Mouse (Mus musculus) E14TG2a.4 (cell line): ENCODE measurements around the gene Vps13c.

Experiments
- H3K27me3 ChIP-seq: 2 replicates; pipeline ENCODE4 v1.6.1; 2014; ENCODE audit warnings: low read length, control low read depth; ENCODE audit not compliant: insufficient read depth
- H3K36me3 ChIP-seq: 2 replicates; pipeline ENCODE4 v1.6.1; 2014; ENCODE audit warnings: low read length, control low read depth; ENCODE audit not compliant: insufficient read depth
- H3K4me1 ChIP-seq: replicated peaks from 2 replicates; pipeline ENCODE4 v1.6.1; 2014; ENCODE audit warnings: low read depth, low read length, control low read depth
- H3K4me3 ChIP-seq: replicated peaks from 2 replicates; pipeline ENCODE4 v1.5.1; 2014; ENCODE audit warnings: mild to moderate bottlenecking, low read length
- H3K9me3 ChIP-seq: 2 replicates; pipeline ENCODE4 v1.6.1; 2014; ENCODE audit warnings: low read length, control low read depth
- CTCF ChIP-seq: conservative IDR thresholded peaks from 2 replicates; pipeline ENCODE4 v1.5.1; 2014; ENCODE audit warnings: low read length
- NANOG ChIP-seq: IDR thresholded peaks from 2 replicates; pipeline ENCODE4 v1.6.1; 2014; ENCODE audit warnings: borderline replicate concordance, low read length, mixed read lengths
- POU5F1 ChIP-seq: IDR thresholded peaks from 2 replicates; pipeline ENCODE4 v1.6.1; 2014; ENCODE audit warnings: low read length, borderline replicate concordance

Gene Vps13c

GRCm38 (mm10) chr9:67823131-67823530, 17.1 kb upstream of the Vps13c start:
- no peaks in the 10 kb centered on the region for H3K36me3 ChIP-seq
- no peak overlapping the region for H3K4me3 ChIP-seq
- no peak for TF ChIP-seq NANOG
- no peak for TF ChIP-seq CTCF
- no peak for TF ChIP-seq POU5F1
- peaks cover 8% of the 10 kb centered on the region for H3K4me1 ChIP-seq
- H3K27me3 ChIP-seq, result peaks cover 4% of the 10 kb centered on the region; the same call in 1 of the 2 replicates
- peaks cover 6% of the 10 kb centered on the region for H3K9me3 ChIP-seq

- Histone ChIP-seq H3K27me3 (peaks cover 22% of the 10 kb centered on the region), H3K4me3 (no peak overlapping the region), H3K4me1 (peaks cover 8% of the 10 kb centered on the region), H3K36me3 (no peaks in the 10 kb centered on the region), H3K9me3 (peaks cover 6% of the 10 kb centered on the region)
- TF ChIP-seq POU5F1 (no peak), CTCF (peak; percentile 68)
Observed at GRCm38 (mm10) chr9:67825527-67825926, 14.7 kb upstream of the Vps13c start.

GRCm38 (mm10) chr9:67828182-67828581, 12.0 kb upstream of the Vps13c start:
- Histone ChIP-seq H3K9me3 (peaks cover 6% of the 10 kb centered on the region), H3K27me3 (peaks cover 41% of the 10 kb centered on the region), H3K4me3 (no peak overlapping the region), H3K4me1 (peaks cover 20% of the 10 kb centered on the region), H3K36me3 (no peaks in the 10 kb centered on the region)
- peak; percentile 54 for TF ChIP-seq CTCF
- no peak for TF ChIP-seq NANOG

GRCm38 (mm10) chr9:67830411-67831358, 9.5 kb upstream of the Vps13c start:
- Histone ChIP-seq H3K9me3 (no peaks in the 10 kb centered on the region), H3K4me3 (peak overlapping the region; percentile 82), H3K36me3 (no peaks in the 10 kb centered on the region), H3K4me1 (peaks cover 20% of the 10 kb centered on the region), H3K27me3 (peaks cover 52% of the 10 kb centered on the region)
- TF ChIP-seq NANOG (no peak), CTCF (no peak), POU5F1 (no peak)

- H3K4me1 ChIP-seq, result peaks cover 20% of the 10 kb centered on the region
- TF ChIP-seq CTCF (no peak), NANOG (no peak), POU5F1 (no peak)
Observed at GRCm38 (mm10) chr9:67831359-67832045, 8.7 kb upstream of the Vps13c start.

GRCm38 (mm10) chr9:67832046-67832605, 8.1 kb upstream of the Vps13c start, which contains the start of gene C2cd4a:
TSS of gene C2cd4a (minus strand) at chr9:67832330.
- H3K36me3 ChIP-seq, result no peaks in the 10 kb centered on the region
- no peaks in the 10 kb centered on the region for H3K9me3 ChIP-seq
- TF ChIP-seq POU5F1, result no peak
- no peak for TF ChIP-seq NANOG
- no peak for TF ChIP-seq CTCF
- peaks cover 20% of the 10 kb centered on the region for H3K4me1 ChIP-seq
- peak within 1 kb of the TSS; percentile 82 for H3K4me3 ChIP-seq
- H3K27me3 ChIP-seq, result peaks cover 52% of the 10 kb centered on the region

More at GRCm38 (mm10) chr9:67831359-67832045, 8.7 kb upstream of the Vps13c start:
- H3K27me3 ChIP-seq, result peaks cover 52% of the 10 kb centered on the region
- peak overlapping the region; percentile 82 for H3K4me3 ChIP-seq
- no peaks in the 10 kb centered on the region for H3K36me3 ChIP-seq
- H3K9me3 ChIP-seq, result no peaks in the 10 kb centered on the region

- peaks cover 43% of the 10 kb centered on the region for H3K27me3 ChIP-seq
- no peak for TF ChIP-seq NANOG
- TF ChIP-seq POU5F1, result no peak
- TF ChIP-seq CTCF, result no peak
- H3K9me3 ChIP-seq, result no peaks in the 10 kb centered on the region
- no peaks in the 10 kb centered on the region for H3K36me3 ChIP-seq
- no peak overlapping the region for H3K4me3 ChIP-seq
- peaks cover 20% of the 10 kb centered on the region for H3K4me1 ChIP-seq
Observed at GRCm38 (mm10) chr9:67834535-67834934, 5.7 kb upstream of the Vps13c start.

- no peak for TF ChIP-seq CTCF
- TF ChIP-seq POU5F1, result no peak
- TF ChIP-seq NANOG, result no peak
- Histone ChIP-seq H3K4me3 (no peak overlapping the region), H3K36me3 (no peaks in the 10 kb centered on the region), H3K27me3 (peaks cover 22% of the 10 kb centered on the region), H3K9me3 (no peaks in the 10 kb centered on the region), H3K4me1 (peaks cover 15% of the 10 kb centered on the region)
Observed at GRCm38 (mm10) chr9:67837311-67837710, 2.9 kb upstream of the Vps13c start.
